Mouse (Mus musculus) liver, postnatal 0 days (tissue): ENCODE measurements around the gene Sipa1l1. TPM values are rescaled to one million over a fixed set of nuclear protein-coding genes. Genes with fewer than 3 reads are reported as not detected.

Source experiments
- ATAC-seq: fragments of 200-750 bp; cut with Nextera tagmentation; 2 replicates; pipeline ENCODE4 v1.8.0; 2017; ENCODE audit warnings: mild to moderate bottlenecking, moderate library complexity
- DNase-seq: peaks from one replicate; pipeline ENCODE4 v3.0.0-alpha.2; 2016
- H3K27ac ChIP-seq: fragments of 300-500 bp; sonication (generic); 2 replicates; pipeline ENCODE4 v1.5.1; 2014; ENCODE audit warnings: antibody characterized with exemption, moderate library complexity, mild to moderate bottlenecking, low read depth
- H3K27me3 ChIP-seq: fragments of 300-500 bp; sonication (generic); 2 replicates; pipeline ENCODE4 v1.6.1; 2014; ENCODE audit warnings: low read length, control low read depth, mixed read lengths; ENCODE audit not compliant: insufficient read depth
- H3K36me3 ChIP-seq: fragments of 300-500 bp; sonication (generic); replicated peaks from 2 replicates; pipeline ENCODE4 v1.6.1; 2014; ENCODE audit warnings: mild to moderate bottlenecking, control low read depth, low read length, moderate library complexity, mixed read lengths; ENCODE audit not compliant: insufficient read depth
- H3K4me1 ChIP-seq: fragments of 300-500 bp; sonication (generic); 2 replicates; pipeline ENCODE4 v1.6.1; 2014; ENCODE audit warnings: antibody characterized with exemption, mild to moderate bottlenecking, control low read depth; ENCODE audit not compliant: insufficient read depth
- H3K4me2 ChIP-seq: fragments of 300-500 bp; sonication (generic); 2 replicates; pipeline ENCODE4 v1.6.1; 2014; ENCODE audit warnings: low read depth, mild to moderate bottlenecking, low read length, moderate library complexity, mixed read lengths
- H3K4me3 ChIP-seq: fragments of 300-500 bp; sonication (generic); 2 replicates; pipeline ENCODE4 v1.5.1; 2014; ENCODE audit warnings: low read depth, low read length
- H3K9ac ChIP-seq: fragments of 300-500 bp; sonication (generic); replicated peaks from 2 replicates; pipeline ENCODE4 v1.6.1; 2014; ENCODE audit warnings: mild to moderate bottlenecking, moderate library complexity
- H3K9me3 ChIP-seq: fragments of 300-500 bp; sonication (generic); 2 replicates; pipeline ENCODE4 v1.6.1; 2016; ENCODE audit warnings: mild to moderate bottlenecking, control low read depth, low read length, mixed read lengths
- CTCF ChIP-seq: sonication (generic); IDR thresholded peaks from 2 replicates; pipeline ENCODE4 v1.5.1; 2016; ENCODE audit warnings: antibody characterized with exemption, low read depth
- EP300 ChIP-seq: IDR thresholded peaks from 2 replicates; pipeline ENCODE4 v1.6.1; 2016; ENCODE audit warnings: antibody characterized with exemption, low read depth, mild to moderate bottlenecking
- WGBS: fragments of 180-500 bp; shearing (Covaris S2); extraction: QIAGEN DNeasy Blood & Tissue Kit; methylation state at CpG from one replicate; pipeline ENCODE4 v1.1.7; 2014; ENCODE audit not compliant: insufficient replicate concordance; 5-methylcytosine and 5-hydroxymethylcytosine counted together
- polyA plus RNA-seq: library from polyadenylated mRNA; unstranded; fragments of >200 nt; fragmentation: Nextera tagmentation; extraction: Ambion mirVana; gene quantifications from 2 replicates; pipeline ENCODE4 v1.2.1, GENCODE M21; 2015

Sipa1l1 gene
- 2.0 and 3.2 TPM in 2 replicates for polyA plus RNA-seq

- peak within 1 kb of the TSS; percentile 80 for H3K4me2 ChIP-seq
- no peaks in the 10 kb centered on the region for H3K36me3 ChIP-seq
- ATAC-seq, result peak; percentile 93
- peak within 1 kb of the TSS; percentile 88 for H3K4me3 ChIP-seq
- no peaks in the 10 kb centered on the region for H3K27me3 ChIP-seq
- H3K9me3 ChIP-seq, result no peaks in the 10 kb centered on the region
- TF ChIP-seq EP300 (no peak), CTCF (0 out of 2 replicates have a peak, but pooled peaks have one; percentile 15)
- WGBS, result 3% methylated on average over 33 of the region's 43 CpGs
- H3K4me1 ChIP-seq, result peaks cover 15% of the 10 kb centered on the region
- H3K27ac ChIP-seq, result peak within 1 kb of the TSS; percentile 81
- DNase-seq, result peak; percentile 93
- H3K9ac ChIP-seq, result peak within 1 kb of the TSS; percentile 79
Observed at GRCm38 (mm10) chr12:82168820-82169533, at the start of gene Sipa1l1. TSS of gene Sipa1l1 (plus strand) at chr12:82169320.

GRCm38 (mm10) chr12:82121947-82122346, 47.2 kb upstream of the Sipa1l1 start:
- TF ChIP-seq CTCF, result no peak
- TF ChIP-seq EP300, result no peak
- no peak overlapping the region for H3K4me2 ChIP-seq

GRCm38 (mm10) chr12:82122450-82123249, 46.5 kb upstream of the Sipa1l1 start:
- DNase-seq (peak; percentile 19), ATAC-seq (no peak)
- Histone ChIP-seq H3K4me3 (no peak overlapping the region), H3K9me3 (no peaks in the 10 kb centered on the region), H3K27me3 (no peaks in the 10 kb centered on the region), H3K4me1 (peaks cover 9% of the 10 kb centered on the region; the same call in 1 of the 2 replicates), H3K9ac (no peak overlapping the region), H3K4me2 (peak overlapping the region; percentile 55), H3K36me3 (no peaks in the 10 kb centered on the region), H3K27ac (no peak overlapping the region)
- TF ChIP-seq CTCF (no peak), EP300 (no peak)
- 7% methylated on average over 22 of the region's 22 CpGs for WGBS

More at GRCm38 (mm10) chr12:82121947-82122346, 47.2 kb upstream of the Sipa1l1 start:
- Histone ChIP-seq H3K4me1 (peaks cover 9% of the 10 kb centered on the region; the same call in 1 of the 2 replicates), H3K27ac (no peak overlapping the region), H3K4me3 (no peak overlapping the region), H3K9me3 (no peaks in the 10 kb centered on the region), H3K9ac (no peak overlapping the region), H3K36me3 (no peaks in the 10 kb centered on the region), H3K27me3 (no peaks in the 10 kb centered on the region)
- ATAC-seq (no peak), DNase-seq (no peak)
- 60% methylated on average over 10 of the region's 10 CpGs for WGBS

GRCm38 (mm10) chr12:82126796-82127195, 42.3 kb upstream of the Sipa1l1 start:
- DNase-seq, result no peak
- TF ChIP-seq EP300 (no peak), CTCF (no peak)
- no peak overlapping the region for H3K4me3 ChIP-seq
- H3K4me2 ChIP-seq, result no peak overlapping the region
- WGBS, result 78% methylated on average over 3 of the region's 3 CpGs
- H3K27ac ChIP-seq, result no peak overlapping the region
- no peak for ATAC-seq
- no peaks in the 10 kb centered on the region for H3K27me3 ChIP-seq
- no peak overlapping the region for H3K9ac ChIP-seq
- H3K9me3 ChIP-seq, result no peaks in the 10 kb centered on the region
- H3K4me1 ChIP-seq, result peaks cover 9% of the 10 kb centered on the region; the same call in 1 of the 2 replicates
- no peaks in the 10 kb centered on the region for H3K36me3 ChIP-seq

DNA sequence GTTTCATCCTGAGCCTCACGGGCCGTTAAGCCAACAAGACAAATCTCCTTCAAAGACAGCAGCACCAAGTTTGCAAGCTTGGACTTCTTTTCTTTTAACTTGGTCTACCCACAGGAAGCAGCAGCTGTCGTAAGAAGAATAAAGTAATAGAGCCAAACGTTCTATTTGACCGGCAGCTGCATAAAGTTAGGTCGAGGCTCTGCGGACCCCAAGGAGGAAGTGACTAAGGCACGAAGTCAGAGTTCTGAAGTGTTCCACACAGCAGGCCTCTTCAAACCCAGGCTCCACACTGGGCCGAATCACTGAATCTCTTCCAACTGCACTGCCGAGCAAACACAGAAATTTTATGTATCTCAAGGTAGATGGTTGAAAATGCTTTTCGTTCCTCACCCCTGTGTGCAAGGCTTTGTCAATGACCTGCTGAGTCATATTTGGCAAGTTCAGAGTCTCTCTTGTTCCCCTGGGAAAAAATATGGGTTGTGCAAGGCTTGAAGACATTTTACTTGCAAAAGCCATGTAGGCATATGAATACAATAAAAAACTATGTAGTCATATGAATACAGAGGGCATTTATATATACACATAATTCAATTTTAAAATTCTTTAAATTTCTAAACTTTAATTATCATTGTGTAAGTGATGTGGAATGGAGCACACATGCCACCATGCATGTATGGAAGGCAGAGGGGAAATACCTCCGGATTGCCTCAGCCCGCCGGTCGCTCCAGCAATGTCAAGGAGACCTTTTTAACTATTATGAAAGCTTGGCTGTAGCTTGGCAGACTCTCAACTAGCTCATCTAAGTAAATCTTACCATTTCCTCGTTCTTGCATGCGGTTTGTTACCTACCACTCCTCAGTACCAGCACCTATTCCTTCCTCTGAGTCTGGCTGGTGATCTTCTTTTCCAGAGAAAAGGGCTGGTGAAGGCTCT, 29.6 kb upstream of the Sipa1l1 start:
- ATAC-seq (no peak), DNase-seq (no peak)
- Histone ChIP-seq H3K36me3 (no peaks in the 10 kb centered on the region), H3K27ac (no peak overlapping the region), H3K27me3 (no peaks in the 10 kb centered on the region), H3K9me3 (no peaks in the 10 kb centered on the region), H3K4me1 (no peaks in the 10 kb centered on the region), H3K4me2 (no peak overlapping the region), H3K4me3 (no peak overlapping the region), H3K9ac (no peak overlapping the region)
- TF ChIP-seq EP300 (no peak), CTCF (no peak)
- WGBS, result 61% methylated on average over 17 of the region's 17 CpGs
